Mouse (Mus musculus) cerebellum, adult 2 months (tissue): ENCODE measurements around the gene Cyyr1. TPM values are rescaled to one million over a fixed set of nuclear protein-coding genes. Genes with fewer than 3 reads are reported as not detected.
"Not testable (repeated sequence)": the region's sequence is repeated elsewhere in the genome, so short reads cannot be mapped to it uniquely, and the experiment has no call there.

Experiments
- DNase-seq, 2 experiments: peaks; one replicate each; pipeline ENCODE4 v3.0.0; 2021
- H3K27ac ChIP-seq: fragments of 200-500 bp; 2 replicates; pipeline ENCODE4 v1.5.1; 2012; ENCODE audit warnings: low read length, control low read depth, inconsistent platforms; ENCODE audit not compliant: insufficient read depth
- H3K27me3 ChIP-seq: fragments of 200-500 bp; 2 replicates; pipeline ENCODE4 v1.6.1; 2012; ENCODE audit warnings: inconsistent platforms, mild to moderate bottlenecking, low read length, moderate library complexity; ENCODE audit not compliant: control insufficient read depth, insufficient read depth
- H3K4me1 ChIP-seq: fragments of 200-500 bp; 2 replicates; pipeline ENCODE4 v1.6.1; 2011; ENCODE audit warnings: low read length; ENCODE audit not compliant: control insufficient read depth, insufficient read depth
- H3K4me3 ChIP-seq: fragments of 200-500 bp; replicated peaks from 2 replicates; pipeline ENCODE3; 2011; ENCODE audit warnings: mild to moderate bottlenecking, low read depth, low read length, control low read depth; ENCODE audit not compliant: insufficient read depth
- CTCF ChIP-seq: fragments of 200-500 bp; IDR thresholded peaks from 2 replicates; pipeline ENCODE4 v1.5.1; 2011; ENCODE audit warnings: low read depth, mild to moderate bottlenecking, control low read depth, low read length, moderate library complexity, borderline replicate concordance; ENCODE audit not compliant: insufficient read depth
- POLR2A ChIP-seq: fragments of 200-500 bp; IDR thresholded peaks from 2 replicates; pipeline ENCODE4 v1.6.1; 2011; ENCODE audit warnings: low read length, control low read depth, borderline replicate concordance; ENCODE audit not compliant: insufficient read depth
- whole genome bisulfite sequencing: fragments of 180-500 bp; shearing (Covaris S2); methylation state at CpG from one replicate; pipeline ENCODE4 v1.1.7; 2018; 5-methylcytosine and 5-hydroxymethylcytosine counted together
- polyA plus RNA-seq: library from polyadenylated mRNA; depleted of rRNA; stranded (reverse); fragments of >200 nt; gene quantifications from 2 replicates; pipeline ENCODE4 v1.2.3, GENCODE M21; 2012; rRNA removed

Cyyr1 gene
- 3.8 and 3.9 TPM in 2 replicates for polyA plus RNA-seq

DNA sequence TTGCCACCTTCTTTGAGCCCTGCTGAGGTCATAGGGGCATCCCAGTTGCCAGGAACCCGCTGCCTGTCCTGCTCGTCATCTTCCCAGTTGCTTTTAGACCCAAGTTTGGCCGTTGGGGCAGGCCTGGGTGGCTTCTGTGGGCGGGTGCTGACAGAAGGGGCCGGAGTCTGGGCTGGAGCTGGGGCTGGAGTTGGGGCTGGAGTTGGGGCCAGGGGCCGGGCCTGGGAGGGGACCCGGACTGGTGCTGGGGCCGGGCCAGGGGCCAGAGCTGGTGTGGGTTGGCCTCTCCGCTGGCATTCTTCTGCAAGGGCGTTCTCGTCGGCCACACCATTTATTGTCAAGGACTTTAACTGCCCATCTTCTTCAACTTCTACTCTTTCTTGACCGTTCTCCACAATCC lies at the start of gene Cyyr1:
Gene Cyyr1 (minus strand): TSS at position 101 of the 400 bp plus-strand sequence.
- not testable (repeated sequence) for H3K27me3 ChIP-seq, DNase-seq, H3K27ac ChIP-seq, H3K4me3 ChIP-seq, H3K4me1 ChIP-seq
- 82% methylated on average over 13 of the region's 13 CpGs for WGBS

DNA sequence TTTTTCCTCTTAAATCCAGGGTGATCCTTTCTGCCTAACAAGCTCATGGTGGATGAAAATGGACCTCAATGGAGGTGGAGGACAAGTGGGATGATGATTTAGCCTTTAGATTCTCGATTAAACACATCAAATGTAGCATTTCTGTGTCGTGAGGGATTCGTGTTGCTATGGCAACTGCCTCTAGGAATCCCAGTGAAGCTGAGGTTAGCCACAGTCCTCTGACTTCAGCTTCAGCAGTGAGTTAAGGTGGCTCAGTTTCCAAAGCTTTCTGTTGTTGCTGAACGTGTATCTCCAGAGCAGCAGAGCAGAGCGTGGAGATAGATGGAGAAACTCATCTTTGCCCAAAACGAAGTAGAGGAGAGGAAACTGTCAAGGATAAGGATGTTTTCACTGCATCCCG lies 35.6 kb upstream of the Cyyr1 start:
- no peak overlapping the region for H3K27ac ChIP-seq
- H3K4me1 ChIP-seq: no peaks in the 10 kb centered on the region
- 52% methylated on average over 7 of the region's 7 CpGs for WGBS
- no peaks in the 10 kb centered on the region for H3K27me3 ChIP-seq
- H3K4me3 ChIP-seq: no peak overlapping the region
- no peak for TF ChIP-seq CTCF
- no peak for TF ChIP-seq POLR2A
- no peak for DNase-seq

DNA sequence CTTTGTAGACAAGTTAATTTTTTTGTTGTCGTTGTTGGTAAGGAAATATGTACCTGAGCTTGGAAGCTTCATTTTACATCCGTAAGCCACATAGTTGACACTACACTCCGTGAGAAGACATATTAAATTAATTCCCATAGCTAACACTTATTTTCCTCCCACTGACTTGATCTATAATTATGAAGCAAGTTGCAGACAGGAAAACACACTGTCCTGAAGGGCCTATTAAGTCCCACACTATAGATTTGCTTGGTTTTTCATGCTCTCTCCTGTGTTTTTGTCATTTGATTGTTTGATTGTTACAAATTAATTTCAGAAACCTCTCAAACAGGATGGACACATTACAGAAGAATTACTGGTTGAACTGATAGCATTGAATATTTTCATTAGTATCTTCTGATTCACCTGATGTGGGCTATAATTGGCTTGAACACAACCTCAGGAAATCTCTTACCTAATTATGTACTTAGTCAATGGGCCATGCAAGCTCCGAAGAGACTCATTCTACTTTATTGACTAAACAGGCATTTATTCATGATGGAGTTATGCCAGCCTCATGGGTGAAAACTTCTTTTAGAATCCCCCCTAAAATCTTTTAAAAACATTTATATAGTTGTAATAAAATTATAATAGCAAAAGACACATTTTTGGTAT lies 34.5 kb upstream of the Cyyr1 start:
- no peak for DNase-seq
- Histone ChIP-seq H3K4me1 (no peaks in the 10 kb centered on the region), H3K27me3 (no peaks in the 10 kb centered on the region), H3K27ac (no peak overlapping the region), H3K4me3 (no peak overlapping the region)
- no peak for TF ChIP-seq POLR2A
- TF ChIP-seq CTCF: no peak
- 96% methylated on average over 4 of the region's 4 CpGs for WGBS

DNA sequence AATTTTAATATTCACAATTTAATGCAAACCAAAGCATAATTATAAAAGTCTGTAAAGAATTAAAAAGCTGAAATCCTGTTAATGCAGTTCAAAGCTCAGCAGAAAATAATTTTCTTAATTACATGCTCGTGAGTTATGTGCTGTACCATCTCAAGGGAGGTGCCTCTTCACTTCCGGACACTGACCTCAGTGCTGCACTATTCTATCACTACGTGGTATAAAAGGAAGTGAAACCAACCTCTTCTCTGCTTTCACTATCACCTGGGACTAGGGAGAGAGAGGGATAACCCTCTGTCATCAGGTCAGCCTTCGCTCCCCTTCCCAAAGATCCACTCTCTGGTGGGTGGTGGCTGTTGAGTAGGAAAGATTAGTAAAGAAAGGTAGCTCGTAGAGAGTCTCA lies 13.3 kb upstream of the Cyyr1 start:
- Histone ChIP-seq H3K27me3 (no peaks in the 10 kb centered on the region), H3K27ac (no peak overlapping the region), H3K4me3 (no peak overlapping the region), H3K4me1 (no peaks in the 10 kb centered on the region)
- DNase-seq: no peak
- WGBS: 92% methylated on average over 5 of the region's 5 CpGs
- TF ChIP-seq POLR2A (no peak), CTCF (no peak)

DNA sequence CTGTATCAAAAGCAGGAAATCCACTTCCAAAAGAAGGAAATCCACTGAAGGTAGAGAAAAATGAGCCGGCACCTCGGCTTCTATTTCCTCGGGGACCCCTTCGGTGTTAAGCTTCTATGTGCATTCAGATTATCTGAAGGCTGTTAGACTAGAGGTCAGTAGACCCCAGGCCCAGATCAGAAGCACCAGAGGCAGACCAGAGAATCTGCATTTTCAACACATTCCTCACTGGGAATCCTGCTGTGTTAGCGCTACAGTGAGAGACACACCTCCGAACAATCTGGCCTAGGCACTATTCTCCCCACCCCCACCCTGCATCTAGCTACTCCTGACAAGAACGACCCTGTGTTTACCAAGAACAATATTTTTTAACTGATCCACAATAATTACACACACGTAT lies 641 bp upstream of the Cyyr1 start:
- no peaks in the 10 kb centered on the region for H3K4me1 ChIP-seq
- no peaks in the 10 kb centered on the region for H3K27me3 ChIP-seq
- no peak overlapping the region for H3K4me3 ChIP-seq
- TF ChIP-seq POLR2A (no peak), CTCF (no peak)
- 62% methylated on average over 8 of the region's 8 CpGs for WGBS
- DNase-seq: no peak
- no peak overlapping the region for H3K27ac ChIP-seq

DNA sequence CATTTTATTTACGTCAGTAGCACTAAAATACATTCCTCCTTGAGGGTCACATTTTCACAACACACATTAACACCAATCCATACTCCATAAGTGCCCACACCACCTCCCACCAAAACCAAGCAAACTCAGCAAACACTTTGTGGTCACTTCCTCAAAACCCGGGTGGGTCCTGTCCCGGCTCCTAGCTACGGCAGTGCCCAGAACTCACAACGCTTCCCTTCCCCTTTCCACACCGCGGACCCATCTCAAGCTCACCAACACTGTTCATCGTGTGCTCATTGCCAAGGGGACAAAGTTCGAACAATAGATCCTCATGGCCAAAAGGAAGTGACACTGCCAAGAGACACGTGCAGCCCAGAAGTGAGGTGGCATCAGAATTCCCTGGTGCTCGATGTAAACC lies 1.2 kb downstream of the Cyyr1 start:
- WGBS: 93% methylated on average over 1 of the region's 11 CpGs
- not testable (repeated sequence) for DNase-seq, H3K4me3 ChIP-seq, H3K27me3 ChIP-seq, H3K27ac ChIP-seq, H3K4me1 ChIP-seq

DNA sequence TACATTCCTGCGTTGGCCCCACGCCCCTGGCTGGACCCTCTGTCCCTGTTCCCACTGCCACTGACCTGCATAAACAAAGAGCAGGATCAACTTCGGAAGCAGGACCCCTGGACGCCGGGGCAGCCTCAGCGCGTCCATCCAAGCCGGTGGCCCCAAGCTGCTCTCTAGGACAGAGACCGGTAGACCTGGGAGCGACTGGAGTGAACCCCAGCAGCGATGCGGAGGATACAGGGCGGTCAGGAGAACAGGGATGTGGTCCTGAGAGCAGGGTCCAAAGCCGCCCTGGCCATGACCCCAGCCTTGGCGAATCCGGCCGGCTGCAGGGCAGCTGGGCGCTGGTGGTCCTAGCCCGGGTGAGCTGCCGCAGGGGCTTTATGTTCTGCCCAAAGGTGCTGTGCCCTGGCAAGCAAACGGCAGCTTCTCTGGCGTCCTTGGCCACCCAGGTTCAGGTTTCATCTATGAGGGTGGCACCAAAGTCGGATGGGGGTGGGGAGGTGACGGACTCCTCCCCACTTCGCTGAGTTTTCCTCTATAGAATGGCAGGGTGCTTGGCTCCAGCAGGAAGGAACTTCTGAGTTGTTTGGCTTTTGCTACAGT lies 3.1 kb downstream of the Cyyr1 start:
- DNase-seq: no peak
- WGBS: 4% methylated on average over 25 of the region's 25 CpGs
- H3K4me3 ChIP-seq: peak overlapping the region; percentile 15
- no peaks in the 10 kb centered on the region for H3K27me3 ChIP-seq
- no peak overlapping the region for H3K27ac ChIP-seq
- no peak for TF ChIP-seq POLR2A
- no peak for TF ChIP-seq CTCF
- no peaks in the 10 kb centered on the region for H3K4me1 ChIP-seq

DNA sequence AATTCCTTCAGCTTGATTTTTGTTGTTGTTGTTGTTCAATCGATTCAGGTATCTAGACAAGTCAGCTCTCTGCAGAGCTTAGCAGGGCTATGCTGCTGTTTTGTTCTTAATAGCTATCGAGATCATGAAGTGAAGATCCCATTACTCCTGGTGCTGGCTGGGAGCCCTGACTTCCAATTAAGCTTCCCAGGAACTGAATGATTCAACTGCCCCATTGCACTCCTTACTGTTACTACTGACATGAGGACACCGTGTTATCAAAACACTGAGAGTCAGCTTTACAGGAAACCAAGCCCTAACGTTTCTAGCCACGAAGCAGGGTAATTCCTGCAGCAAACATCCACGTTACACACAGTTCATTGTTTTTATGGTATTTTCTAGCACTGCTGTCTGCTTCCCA lies 6.7 kb downstream of the Cyyr1 start:
- no peaks in the 10 kb centered on the region for H3K27me3 ChIP-seq
- H3K27ac ChIP-seq: no peak overlapping the region
- TF ChIP-seq POLR2A (no peak), CTCF (no peak)
- no peak for DNase-seq
- H3K4me3 ChIP-seq: no peak overlapping the region
- H3K4me1 ChIP-seq: no peaks in the 10 kb centered on the region
- 83% methylated on average over 6 of the region's 6 CpGs for WGBS
